Mouse (Mus musculus) intestine, postnatal 0 days (tissue): Measurements from ENCODE around the gene Slc35g1. TPM values are rescaled to one million over a fixed set of nuclear protein-coding genes. Genes with fewer than 3 reads are reported as not detected.

Source experiments
- ATAC-seq: fragments of 200-750 bp; cut with Nextera tagmentation; 2 replicates; pipeline ENCODE4 v1.8.0; 2017; ENCODE audit warnings: mild to moderate bottlenecking, moderate TSS enrichment, moderate library complexity
- H3K27ac ChIP-seq: fragments of 300-500 bp; sonication (generic); 2 replicates; pipeline ENCODE4 v1.5.1; 2014; ENCODE audit warnings: mild to moderate bottlenecking, low read depth, low read length, moderate library complexity
- H3K27me3 ChIP-seq: fragments of 300-500 bp; sonication (generic); replicated peaks from 2 replicates; pipeline ENCODE4 v1.6.1; 2014; ENCODE audit warnings: low read length, mixed read lengths; ENCODE audit not compliant: control insufficient read depth, insufficient read depth
- H3K36me3 ChIP-seq: fragments of 300-500 bp; sonication (generic); 2 replicates; pipeline ENCODE4 v1.6.1; 2014; ENCODE audit warnings: mild to moderate bottlenecking, moderate library complexity; ENCODE audit not compliant: control insufficient read depth, insufficient read depth
- H3K4me1 ChIP-seq: fragments of 300-500 bp; sonication (generic); replicated peaks from 2 replicates; pipeline ENCODE4 v1.6.1; 2014; ENCODE audit warnings: antibody characterized with exemption, low read length, mixed read lengths; ENCODE audit not compliant: control insufficient read depth, insufficient read depth
- H3K4me2 ChIP-seq: fragments of 300-500 bp; sonication (generic); replicated peaks from 2 replicates; pipeline ENCODE4 v1.6.1; 2014; ENCODE audit warnings: low read depth, mild to moderate bottlenecking, moderate library complexity
- H3K4me3 ChIP-seq: fragments of 300-500 bp; sonication (generic); 2 replicates; pipeline ENCODE4 v1.5.1; 2014; ENCODE audit warnings: low read depth, low read length
- H3K9ac ChIP-seq: fragments of 300-500 bp; sonication (generic); 2 replicates; pipeline ENCODE4 v1.6.1; 2014; ENCODE audit warnings: mild to moderate bottlenecking, low read depth, low read length
- H3K9me3 ChIP-seq: fragments of 300-500 bp; sonication (generic); 2 replicates; pipeline ENCODE4 v1.6.1; 2016; ENCODE audit warnings: mixed run types; ENCODE audit not compliant: control insufficient read depth
- CTCF ChIP-seq: sonication (generic); IDR thresholded peaks from 2 replicates; pipeline ENCODE4 v1.5.1; 2016; ENCODE audit warnings: low read depth, mild to moderate bottlenecking, control low read depth, antibody characterized with exemption, moderate library complexity
- WGBS: fragments of 180-500 bp; shearing (Covaris S2); extraction: QIAGEN DNeasy Blood & Tissue Kit; methylation state at CpG from one replicate; pipeline ENCODE4 v1.1.7; 2014; 5-methylcytosine and 5-hydroxymethylcytosine counted together
- polyA plus RNA-seq: library from polyadenylated mRNA; unstranded; fragments of >200 nt; fragmentation: Nextera tagmentation; extraction: Ambion mirVana; gene quantifications from 2 replicates; pipeline ENCODE4 v1.2.1, GENCODE M21; 2015

Slc35g1 gene
- polyA plus RNA-seq, 1 experiment from 2014 or later, result 7.8 TPM

GRCm38 (mm10) chr19:38352495-38353130, 43.2 kb upstream of the Slc35g1 start:
- H3K27ac ChIP-seq, result no peak overlapping the region
- no peak overlapping the region for H3K4me2 ChIP-seq
- no peaks in the 10 kb centered on the region for H3K9me3 ChIP-seq
- no peak overlapping the region for H3K9ac ChIP-seq
- WGBS, result 30% methylated on average over 6 of the region's 6 CpGs
- 0 out of 2 replicates have a peak, but pooled peaks cover 2% of the 10 kb centered on the region for H3K4me1 ChIP-seq
- H3K4me3 ChIP-seq, result no peak overlapping the region
- ATAC-seq, result peak; percentile 37; the same call in 1 of the 2 replicates
- TF ChIP-seq CTCF, result peak; percentile 83
- peaks cover 2% of the 10 kb centered on the region; the same call in 1 of the 2 replicates for H3K27me3 ChIP-seq
- no peaks in the 10 kb centered on the region for H3K36me3 ChIP-seq

- TF ChIP-seq CTCF, result no peak
- ATAC-seq, result no peak
- no peak overlapping the region for H3K4me2 ChIP-seq
Measured at GRCm38 (mm10) chr19:38354279-38354678, 41.5 kb upstream of the Slc35g1 start.

GRCm38 (mm10) chr19:38354819-38355360, 40.9 kb upstream of the Slc35g1 start:
- Histone ChIP-seq H3K36me3 (no peaks in the 10 kb centered on the region), H3K27ac (no peak overlapping the region), H3K4me1 (0 out of 2 replicates have a peak, but pooled peaks cover 2% of the 10 kb centered on the region), H3K9ac (no peak overlapping the region), H3K27me3 (peaks cover 2% of the 10 kb centered on the region; the same call in 1 of the 2 replicates), H3K9me3 (no peaks in the 10 kb centered on the region), H3K4me3 (no peak overlapping the region), H3K4me2 (no peak overlapping the region)
- ATAC-seq, result no peak
- 67% methylated on average over 10 of the region's 10 CpGs for WGBS
- TF ChIP-seq CTCF, result peak; percentile 33; the same call in 1 of the 2 replicates

More at GRCm38 (mm10) chr19:38354279-38354678, 41.5 kb upstream of the Slc35g1 start:
- H3K4me3 ChIP-seq, result no peak overlapping the region
- peaks cover 2% of the 10 kb centered on the region; the same call in 1 of the 2 replicates for H3K27me3 ChIP-seq
- no peak overlapping the region for H3K9ac ChIP-seq
- no peaks in the 10 kb centered on the region for H3K36me3 ChIP-seq
- no peak overlapping the region for H3K27ac ChIP-seq
- no peaks in the 10 kb centered on the region for H3K9me3 ChIP-seq
- 88% methylated on average over 1 of the region's 1 CpGs for WGBS
- H3K4me1 ChIP-seq, result 0 out of 2 replicates have a peak, but pooled peaks cover 2% of the 10 kb centered on the region

GRCm38 (mm10) chr19:38356211-38356828, 39.5 kb upstream of the Slc35g1 start:
- Histone ChIP-seq H3K27me3 (no peaks in the 10 kb centered on the region), H3K36me3 (no peaks in the 10 kb centered on the region), H3K4me3 (no peak overlapping the region), H3K4me1 (no peaks in the 10 kb centered on the region), H3K9me3 (no peaks in the 10 kb centered on the region), H3K4me2 (no peak overlapping the region), H3K27ac (no peak overlapping the region), H3K9ac (no peak overlapping the region)
- 70% methylated on average over 8 of the region's 8 CpGs for WGBS
- no peak for TF ChIP-seq CTCF
- no peak for ATAC-seq

- H3K4me1 ChIP-seq, result no peaks in the 10 kb centered on the region
- H3K27ac ChIP-seq, result no peak overlapping the region
- 24% methylated on average over 9 of the region's 9 CpGs for WGBS
- no peaks in the 10 kb centered on the region for H3K27me3 ChIP-seq
- no peak overlapping the region for H3K4me3 ChIP-seq
- TF ChIP-seq CTCF, result no peak
- H3K9ac ChIP-seq, result no peak overlapping the region
- H3K9me3 ChIP-seq, result no peaks in the 10 kb centered on the region
- H3K36me3 ChIP-seq, result no peaks in the 10 kb centered on the region
- ATAC-seq, result peak; percentile 78
- no peak overlapping the region; the same call in 1 of the 2 replicates for H3K4me2 ChIP-seq
Measured at GRCm38 (mm10) chr19:38357956-38358623, 37.7 kb upstream of the Slc35g1 start.

- 86% methylated on average over 1 of the region's 1 CpGs for WGBS
- Histone ChIP-seq H3K36me3 (no peaks in the 10 kb centered on the region), H3K27ac (no peak overlapping the region), H3K4me2 (no peak overlapping the region), H3K9me3 (no peaks in the 10 kb centered on the region), H3K4me3 (no peak overlapping the region), H3K27me3 (no peaks in the 10 kb centered on the region), H3K9ac (no peak overlapping the region), H3K4me1 (no peaks in the 10 kb centered on the region)
- TF ChIP-seq CTCF, result no peak
- ATAC-seq, result no peak
Measured at GRCm38 (mm10) chr19:38359287-38359686, 36.5 kb upstream of the Slc35g1 start.
